Mouse (Mus musculus) hindbrain, embryonic 15.5 days (tissue): ENCODE results near the gene Gm20388. TPM values are rescaled to one million over a fixed set of nuclear protein-coding genes. Genes with fewer than 3 reads are reported as not detected.

Experiments
- ATAC-seq: fragments of 200-750 bp; cut with Nextera tagmentation; 2 replicates; pipeline ENCODE4 v1.8.0; 2017; ENCODE audit warnings: low read depth, moderate number of reproducible peaks, moderate TSS enrichment; ENCODE audit not compliant: low FRiP score
- H3K27ac ChIP-seq: fragments of 300-500 bp; sonication (generic); replicated peaks from 2 replicates; pipeline ENCODE4 v1.5.1; 2015; ENCODE audit warnings: mild to moderate bottlenecking, inconsistent platforms
- H3K27me3 ChIP-seq: fragments of 300-500 bp; sonication (generic); 2 replicates; pipeline ENCODE4 v1.6.1; 2015; ENCODE audit warnings: control low read depth, inconsistent platforms
- H3K36me3 ChIP-seq: fragments of 300-500 bp; sonication (generic); 2 replicates; pipeline ENCODE4 v1.6.1; 2015; ENCODE audit warnings: control low read depth, inconsistent platforms
- H3K4me1 ChIP-seq: fragments of 300-500 bp; sonication (generic); replicated peaks from 2 replicates; pipeline ENCODE4 v1.6.1; 2015; ENCODE audit warnings: control low read depth, inconsistent platforms
- H3K4me2 ChIP-seq: fragments of 300-500 bp; sonication (generic); 2 replicates; pipeline ENCODE4 v1.6.1; 2015; ENCODE audit warnings: moderate library complexity, mild to moderate bottlenecking, inconsistent platforms
- H3K4me3 ChIP-seq: fragments of 300-500 bp; sonication (generic); 2 replicates; pipeline ENCODE4 v1.5.1; 2015; ENCODE audit warnings: mild to moderate bottlenecking, inconsistent platforms
- H3K9ac ChIP-seq: fragments of 300-500 bp; sonication (generic); 2 replicates; pipeline ENCODE4 v1.6.1; 2015; ENCODE audit warnings: inconsistent platforms
- H3K9me3 ChIP-seq: fragments of 300-500 bp; sonication (generic); 2 replicates; pipeline ENCODE4 v1.6.1; 2016; ENCODE audit warnings: control low read depth, inconsistent platforms
- WGBS: fragments of 180-500 bp; shearing (Covaris S2); methylation state at CpG from one replicate; pipeline ENCODE4 v1.1.7; 2015; 5-methylcytosine and 5-hydroxymethylcytosine counted together
- polyA plus RNA-seq: library from polyadenylated mRNA; unstranded; fragments of >200 nt; fragmentation: Nextera tagmentation; extraction: Ambion mirVana; gene quantifications from 2 replicates; pipeline ENCODE4 v1.2.1, GENCODE M21; 2015

Gm20388 gene
- 5.0 and 5.4 TPM in 2 replicates for polyA plus RNA-seq

DNA sequence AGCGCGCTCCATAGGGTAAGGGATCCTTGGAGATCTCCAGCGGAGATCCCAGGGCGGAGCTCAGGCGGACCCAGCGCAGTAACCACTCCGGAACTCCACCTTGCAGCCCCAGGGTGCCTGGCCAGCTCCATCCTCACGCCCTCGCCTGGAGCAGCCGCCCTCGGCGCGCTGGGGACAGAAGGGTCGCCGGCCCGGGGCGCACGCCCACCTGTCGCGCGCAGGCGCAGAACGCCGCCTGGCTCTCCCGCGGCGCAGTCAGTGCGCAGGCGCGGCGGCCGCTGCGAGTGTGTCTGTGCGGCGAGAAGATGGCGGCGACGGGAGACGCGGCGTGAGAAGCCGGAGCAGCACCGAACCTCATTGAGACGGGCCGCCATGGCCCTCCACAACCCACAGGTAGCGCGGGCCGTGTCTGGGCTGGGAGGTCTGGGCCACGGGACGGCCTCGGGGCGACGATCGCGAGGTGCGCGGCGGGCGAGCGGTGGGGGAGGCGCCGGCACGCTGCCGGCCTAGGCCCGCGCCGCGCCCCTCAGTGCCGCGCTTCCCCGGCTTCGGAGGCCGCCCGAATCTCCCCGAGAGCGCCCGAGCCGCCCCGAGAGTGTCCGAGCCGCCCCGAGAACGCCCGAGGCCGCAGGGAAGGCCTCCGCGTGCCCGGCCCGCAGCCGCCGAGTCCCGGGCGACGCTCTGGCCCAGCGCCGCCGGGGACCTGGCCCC is at the start of gene Gm20388:
Gm20388 (plus strand) TSS at position 295 of the 711 bp plus-strand sequence.
- no peaks in the 10 kb centered on the region for H3K27me3 ChIP-seq
- H3K4me2 ChIP-seq: peak within 1 kb of the TSS; percentile 87
- no peaks in the 10 kb centered on the region for H3K9me3 ChIP-seq
- peaks cover 43% of the 10 kb centered on the region for H3K4me1 ChIP-seq
- H3K4me3 ChIP-seq: peak within 1 kb of the TSS; percentile 83
- H3K27ac ChIP-seq: peak within 1 kb of the TSS; percentile 95
- H3K36me3 ChIP-seq: no peaks in the 10 kb centered on the region
- under 1% methylated on average over 64 of the region's 97 CpGs for WGBS
- peak; percentile 94 for ATAC-seq
- peak within 1 kb of the TSS; percentile 85 for H3K9ac ChIP-seq

DNA sequence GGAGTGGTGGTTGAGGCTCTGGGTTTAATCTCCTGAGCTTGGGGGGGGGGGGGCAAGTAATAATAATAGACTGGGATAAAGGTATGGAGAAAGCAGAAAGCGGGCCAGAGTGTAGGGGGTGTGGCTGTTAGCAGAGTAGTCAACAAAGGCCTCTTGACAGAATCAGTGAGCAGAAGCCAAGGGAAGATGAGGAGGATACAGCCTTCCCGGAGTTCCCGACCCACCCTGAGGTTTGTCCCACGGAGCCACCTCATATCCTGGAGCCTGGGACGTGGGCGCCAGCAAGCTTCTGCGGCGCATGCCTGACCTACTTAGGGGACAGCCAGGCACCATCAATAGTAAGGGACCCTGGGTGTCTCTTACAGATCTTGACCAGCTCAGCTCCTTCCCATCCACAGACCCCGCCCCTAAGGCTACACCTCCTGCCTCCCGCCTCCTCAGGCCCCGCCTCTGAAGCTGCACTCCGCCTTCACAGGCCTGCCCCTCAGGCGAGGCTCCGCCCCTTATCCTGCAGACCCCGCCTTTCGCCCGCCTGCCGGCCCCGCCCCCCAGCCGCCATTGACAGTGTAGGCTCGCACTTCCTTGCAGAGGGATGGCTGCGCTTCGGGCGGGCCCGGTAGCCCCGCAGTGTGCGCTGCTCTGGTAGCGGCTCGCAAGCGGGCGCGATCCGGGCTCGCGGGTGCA is 48.8 kb upstream of the Gm20388 start, which contains the start of gene Klhl36:
Klhl36 (plus strand) TSS at position 561 of the 684 bp plus-strand sequence.
- WGBS: under 1% methylated on average over 35 of the region's 35 CpGs
- Histone ChIP-seq H3K4me2 (peak within 1 kb of the TSS; percentile 69), H3K9me3 (no peaks in the 10 kb centered on the region), H3K4me1 (peaks cover 9% of the 10 kb centered on the region), H3K4me3 (peak within 1 kb of the TSS; percentile 64), H3K27me3 (no peaks in the 10 kb centered on the region), H3K9ac (peak within 1 kb of the TSS; percentile 75), H3K27ac (peak within 1 kb of the TSS; percentile 59), H3K36me3 (no peaks in the 10 kb centered on the region)
- ATAC-seq: peak; percentile 97

DNA sequence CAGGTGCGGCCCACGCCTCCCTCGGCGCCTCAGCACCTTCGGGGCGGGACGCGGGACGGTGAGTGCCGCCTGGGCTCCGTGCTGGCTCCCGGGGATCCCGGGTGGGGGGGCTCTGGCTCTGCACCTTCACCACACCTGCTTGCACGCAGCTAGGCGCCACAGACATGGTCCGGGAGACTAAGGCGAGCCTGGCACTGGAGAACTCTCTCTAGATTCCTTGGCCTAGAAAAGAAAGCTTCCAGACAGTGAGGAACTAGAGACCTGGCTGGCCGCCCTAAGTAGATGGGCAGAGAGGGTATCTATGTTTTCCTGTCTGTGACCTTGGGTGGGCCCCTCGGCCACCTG is 48.3 kb upstream of the Gm20388 start:
- Histone ChIP-seq H3K4me2 (peak overlapping the region; percentile 69), H3K27me3 (no peaks in the 10 kb centered on the region), H3K9ac (peak overlapping the region; percentile 75), H3K36me3 (no peaks in the 10 kb centered on the region), H3K4me1 (peaks cover 9% of the 10 kb centered on the region), H3K9me3 (no peaks in the 10 kb centered on the region), H3K4me3 (peak overlapping the region; percentile 64), H3K27ac (peak overlapping the region; percentile 59)
- ATAC-seq: no peak
- WGBS: under 1% methylated on average over 19 of the region's 19 CpGs

DNA sequence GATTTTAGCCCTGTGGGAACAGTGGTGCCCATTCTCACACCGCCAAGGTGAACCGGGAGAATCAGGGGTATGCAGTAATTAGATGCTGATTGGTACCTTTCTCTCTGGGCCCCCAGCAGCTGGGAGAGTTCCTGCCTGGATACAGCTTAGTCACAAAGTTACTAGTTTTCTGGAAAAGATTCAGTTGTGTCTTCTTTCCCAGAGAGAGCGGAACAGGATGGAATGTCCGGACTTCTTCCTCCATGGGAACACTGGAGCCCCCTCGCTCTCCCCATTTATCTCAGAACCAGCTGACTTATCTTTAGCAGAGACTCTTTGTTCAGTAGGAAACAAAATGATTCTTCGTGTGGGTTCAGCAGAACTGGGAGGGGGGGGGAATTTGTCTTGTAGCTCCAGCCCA is 47.9 kb upstream of the Gm20388 start:
- peaks cover 9% of the 10 kb centered on the region for H3K4me1 ChIP-seq
- peak overlapping the region; percentile 64 for H3K4me3 ChIP-seq
- no peaks in the 10 kb centered on the region for H3K9me3 ChIP-seq
- peak overlapping the region; percentile 69 for H3K4me2 ChIP-seq
- peak overlapping the region; percentile 75 for H3K9ac ChIP-seq
- 10% methylated on average over 6 of the region's 6 CpGs for WGBS
- ATAC-seq: no peak
- no peaks in the 10 kb centered on the region for H3K27me3 ChIP-seq
- H3K36me3 ChIP-seq: no peaks in the 10 kb centered on the region
- peak overlapping the region; percentile 59 for H3K27ac ChIP-seq

DNA sequence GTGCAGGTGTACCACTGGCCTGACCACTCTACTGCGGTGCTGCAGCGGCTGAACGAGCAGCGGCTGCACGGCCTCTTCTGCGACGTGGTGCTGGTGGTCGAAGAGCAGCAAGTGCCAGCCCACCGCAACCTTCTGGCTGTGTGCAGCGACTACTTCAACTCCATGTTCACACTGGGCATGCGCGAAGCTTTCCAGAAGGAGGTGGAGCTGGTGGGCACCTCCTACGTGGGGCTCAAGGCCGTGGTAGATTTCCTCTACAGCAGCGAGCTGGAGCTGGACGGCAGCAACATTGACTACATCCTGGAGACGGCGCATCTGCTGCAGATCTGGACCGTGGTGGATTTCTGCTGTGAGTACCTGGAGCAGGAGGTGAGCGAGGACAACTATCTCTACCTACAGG is 41.0 kb upstream of the Gm20388 start:
- Histone ChIP-seq H3K4me3 (no peak overlapping the region), H3K4me2 (no peak overlapping the region), H3K36me3 (peaks cover 31% of the 10 kb centered on the region), H3K27me3 (no peaks in the 10 kb centered on the region), H3K9ac (no peak overlapping the region), H3K27ac (no peak overlapping the region), H3K4me1 (no peaks in the 10 kb centered on the region), H3K9me3 (no peaks in the 10 kb centered on the region)
- no peak for ATAC-seq
- 84% methylated on average over 20 of the region's 20 CpGs for WGBS

DNA sequence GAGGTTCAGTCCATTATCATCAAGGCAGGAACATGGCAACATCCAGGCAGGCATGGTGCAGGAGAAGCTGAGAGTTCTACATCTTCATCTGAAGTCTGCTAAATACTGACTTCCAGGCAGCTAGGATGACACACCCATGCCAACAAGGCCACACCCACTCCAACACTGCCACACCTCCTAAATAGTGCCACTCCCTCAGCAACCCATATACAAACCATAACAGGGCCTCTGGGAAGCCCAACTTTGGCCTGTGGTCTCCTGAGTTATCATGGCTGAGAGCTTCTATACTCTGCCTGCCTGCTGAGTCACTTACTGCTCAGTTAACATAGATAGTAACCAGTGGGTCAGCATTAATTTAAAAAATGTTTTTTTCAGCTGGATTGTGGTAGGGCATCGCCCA is 37.5 kb upstream of the Gm20388 start:
- Histone ChIP-seq H3K9me3 (no peaks in the 10 kb centered on the region), H3K4me3 (no peak overlapping the region), H3K36me3 (peaks cover 38% of the 10 kb centered on the region), H3K4me2 (no peak overlapping the region), H3K27me3 (no peaks in the 10 kb centered on the region), H3K27ac (no peak overlapping the region), H3K9ac (no peak overlapping the region), H3K4me1 (no peaks in the 10 kb centered on the region)
- no peak for ATAC-seq
- 98% methylated on average over 1 of the region's 1 CpGs for WGBS

DNA sequence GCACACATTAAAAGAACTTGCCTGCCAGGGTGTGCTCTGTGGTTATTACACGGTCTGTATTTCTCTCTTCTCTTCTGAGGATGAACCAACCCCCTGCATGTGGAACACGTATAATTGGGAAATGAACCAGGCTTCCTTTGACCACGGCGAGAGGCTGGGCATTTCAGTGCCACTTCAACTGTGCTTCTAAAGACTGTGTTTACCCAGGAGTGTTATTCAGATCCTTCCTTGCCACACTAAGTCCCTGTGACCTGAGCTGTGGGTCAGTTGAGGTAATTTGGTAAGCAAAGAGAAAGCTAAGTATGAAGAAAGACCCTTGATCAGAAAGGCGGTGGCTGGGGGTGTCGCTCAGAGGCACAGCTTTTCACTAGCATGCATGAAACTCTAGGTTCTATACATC is 29.3 kb upstream of the Gm20388 start:
- peaks cover 7% of the 10 kb centered on the region; the same call in 1 of the 2 replicates for H3K36me3 ChIP-seq
- H3K27ac ChIP-seq: no peak overlapping the region
- H3K9ac ChIP-seq: no peak overlapping the region
- H3K9me3 ChIP-seq: no peaks in the 10 kb centered on the region
- no peak for ATAC-seq
- no peaks in the 10 kb centered on the region for H3K27me3 ChIP-seq
- no peak overlapping the region for H3K4me2 ChIP-seq
- H3K4me1 ChIP-seq: 0 out of 2 replicates have a peak, but pooled peaks cover 4% of the 10 kb centered on the region
- 65% methylated on average over 6 of the region's 6 CpGs for WGBS
- H3K4me3 ChIP-seq: no peak overlapping the region

DNA sequence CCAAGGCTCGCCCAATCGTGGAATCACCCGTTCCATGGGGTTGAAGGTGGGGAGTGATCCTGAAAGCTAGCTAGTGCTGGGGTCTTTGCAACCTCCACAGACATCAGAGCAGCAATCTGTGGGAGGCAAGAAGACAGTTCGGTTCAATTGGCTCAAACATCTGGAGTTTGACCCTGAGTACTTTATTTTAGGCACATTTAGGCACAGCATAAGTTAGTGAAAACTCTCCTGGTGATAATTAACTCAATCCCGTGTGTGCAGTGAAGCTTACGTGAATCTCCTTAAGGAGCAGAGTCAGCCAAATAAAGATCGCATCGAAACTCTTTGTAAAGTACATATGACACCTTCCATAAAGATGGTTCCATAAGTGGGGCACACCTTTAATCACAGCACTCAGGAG is 28.7 kb upstream of the Gm20388 start:
- Histone ChIP-seq H3K4me3 (no peak overlapping the region), H3K36me3 (peaks cover 7% of the 10 kb centered on the region; the same call in 1 of the 2 replicates), H3K4me1 (0 out of 2 replicates have a peak, but pooled peaks cover 4% of the 10 kb centered on the region), H3K9me3 (no peaks in the 10 kb centered on the region), H3K9ac (no peak overlapping the region), H3K27me3 (no peaks in the 10 kb centered on the region), H3K4me2 (no peak overlapping the region), H3K27ac (no peak overlapping the region)
- WGBS: 79% methylated on average over 8 of the region's 8 CpGs
- no peak for ATAC-seq

DNA sequence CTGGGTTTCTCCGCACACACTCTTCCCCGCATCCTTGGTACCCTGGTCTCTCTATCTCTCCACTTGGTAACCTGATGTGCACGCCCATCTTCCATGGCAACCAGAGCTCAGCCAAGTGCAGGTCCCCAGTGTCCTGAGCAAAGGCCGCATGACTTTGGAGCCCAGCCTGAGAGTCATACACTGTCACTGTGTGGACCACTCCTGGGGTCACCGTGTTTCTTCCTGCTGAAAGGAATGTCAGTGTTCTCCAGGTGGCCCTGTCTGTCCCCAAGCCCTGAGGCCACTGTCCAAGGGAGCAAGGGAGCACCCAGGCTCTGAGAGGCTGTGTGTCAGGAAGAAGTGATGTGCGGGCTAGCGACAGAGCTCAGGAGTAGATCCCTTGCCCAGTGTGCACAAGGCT is 27.4 kb upstream of the Gm20388 start:
- Histone ChIP-seq H3K4me2 (no peak overlapping the region), H3K9ac (no peak overlapping the region), H3K36me3 (no peaks in the 10 kb centered on the region), H3K9me3 (no peaks in the 10 kb centered on the region), H3K4me1 (0 out of 2 replicates have a peak, but pooled peaks cover 4% of the 10 kb centered on the region), H3K4me3 (no peak overlapping the region), H3K27ac (no peak overlapping the region), H3K27me3 (no peaks in the 10 kb centered on the region)
- 91% methylated on average over 7 of the region's 7 CpGs for WGBS
- no peak for ATAC-seq

DNA sequence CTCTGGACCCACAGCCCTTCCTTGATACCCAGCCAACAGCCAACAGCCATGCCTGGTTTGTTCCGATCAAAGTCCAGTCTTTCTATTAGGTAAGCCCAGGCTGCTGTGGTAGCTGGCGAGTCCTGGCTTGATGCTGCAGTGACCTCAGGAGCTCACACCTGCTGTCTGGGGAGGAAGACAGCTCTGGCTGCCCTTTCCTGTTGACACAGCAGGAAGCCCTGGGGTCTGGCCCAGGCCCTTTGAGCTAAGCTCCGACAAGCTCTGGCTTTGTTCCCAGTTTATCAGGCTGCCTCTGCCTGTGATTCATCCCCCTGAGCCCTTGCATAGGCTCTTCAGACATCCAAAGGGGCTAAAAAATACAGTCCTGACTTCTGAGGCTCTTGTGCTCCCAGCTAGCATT is 25.0 kb upstream of the Gm20388 start:
- WGBS: 35% methylated on average over 3 of the region's 3 CpGs
- H3K4me3 ChIP-seq: no peak overlapping the region
- peak; percentile 63; the same call in 1 of the 2 replicates for ATAC-seq
- H3K9ac ChIP-seq: no peak overlapping the region
- H3K27me3 ChIP-seq: no peaks in the 10 kb centered on the region
- H3K36me3 ChIP-seq: no peaks in the 10 kb centered on the region
- no peak overlapping the region for H3K4me2 ChIP-seq
- no peaks in the 10 kb centered on the region for H3K9me3 ChIP-seq
- 0 out of 2 replicates have a peak, but pooled peaks cover 4% of the 10 kb centered on the region for H3K4me1 ChIP-seq
- H3K27ac ChIP-seq: no peak overlapping the region

DNA sequence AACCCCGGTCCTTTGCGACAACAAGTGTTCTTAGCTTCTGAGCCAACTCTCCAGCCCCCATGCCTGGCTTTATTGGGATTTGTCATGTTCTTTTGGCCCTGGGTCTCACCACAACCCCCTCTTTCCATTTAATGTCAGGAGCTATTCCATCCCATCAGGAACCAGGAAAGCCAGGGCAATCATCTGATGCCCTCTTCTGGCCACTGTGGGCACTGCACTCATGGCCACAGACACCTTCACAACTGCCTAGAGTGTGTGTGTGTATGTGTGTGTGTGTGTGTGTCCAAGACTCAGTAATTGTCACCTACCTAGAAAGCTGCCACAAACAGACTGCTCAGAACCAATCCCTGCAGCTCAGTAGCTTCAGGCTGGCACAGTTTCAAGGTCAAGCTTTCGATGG is 23.5 kb upstream of the Gm20388 start:
- Histone ChIP-seq H3K4me1 (0 out of 2 replicates have a peak, but pooled peaks cover 4% of the 10 kb centered on the region), H3K4me2 (no peak overlapping the region), H3K4me3 (no peak overlapping the region), H3K27ac (no peak overlapping the region), H3K36me3 (no peaks in the 10 kb centered on the region), H3K27me3 (no peaks in the 10 kb centered on the region), H3K9me3 (no peaks in the 10 kb centered on the region), H3K9ac (no peak overlapping the region)
- WGBS: 86% methylated on average over 3 of the region's 3 CpGs
- no peak for ATAC-seq

DNA sequence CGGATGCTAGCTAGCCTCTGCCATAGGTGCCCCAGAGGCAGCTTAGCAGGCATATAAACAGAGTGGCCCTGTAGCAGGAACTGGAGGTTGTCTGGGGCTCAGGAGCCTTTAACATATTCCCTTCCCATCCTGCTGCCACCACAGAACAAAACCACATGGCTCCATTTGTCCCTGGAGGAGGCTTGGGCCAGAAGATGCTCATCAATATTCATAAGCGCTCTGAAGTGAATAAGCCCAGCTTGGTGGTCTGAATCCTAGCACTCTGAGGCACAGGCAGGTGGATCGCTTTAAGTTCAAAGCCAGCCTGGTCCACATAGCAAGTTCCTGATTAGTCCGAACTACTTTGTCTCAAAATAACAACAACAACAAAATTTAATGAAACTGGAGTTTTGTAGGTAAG is 22.6 kb upstream of the Gm20388 start:
- no peaks in the 10 kb centered on the region for H3K36me3 ChIP-seq
- ATAC-seq: no peak
- no peak overlapping the region for H3K9ac ChIP-seq
- no peak overlapping the region for H3K4me3 ChIP-seq
- no peak overlapping the region for H3K27ac ChIP-seq
- no peak overlapping the region for H3K4me2 ChIP-seq
- no peaks in the 10 kb centered on the region for H3K9me3 ChIP-seq
- 0 out of 2 replicates have a peak, but pooled peaks cover 4% of the 10 kb centered on the region for H3K4me1 ChIP-seq
- H3K27me3 ChIP-seq: no peaks in the 10 kb centered on the region
- WGBS: 57% methylated on average over 4 of the region's 4 CpGs
